Mouse (Mus musculus): ENCODE results near the gene Chic1. TPM values are rescaled to one million over a fixed set of nuclear protein-coding genes. Genes with fewer than 3 reads are reported as not detected.

Gene Chic1
- 0.72 and 1.0 TPM in 2 replicates for polyA plus RNA-seq (2012; rRNA removed)

DNA sequence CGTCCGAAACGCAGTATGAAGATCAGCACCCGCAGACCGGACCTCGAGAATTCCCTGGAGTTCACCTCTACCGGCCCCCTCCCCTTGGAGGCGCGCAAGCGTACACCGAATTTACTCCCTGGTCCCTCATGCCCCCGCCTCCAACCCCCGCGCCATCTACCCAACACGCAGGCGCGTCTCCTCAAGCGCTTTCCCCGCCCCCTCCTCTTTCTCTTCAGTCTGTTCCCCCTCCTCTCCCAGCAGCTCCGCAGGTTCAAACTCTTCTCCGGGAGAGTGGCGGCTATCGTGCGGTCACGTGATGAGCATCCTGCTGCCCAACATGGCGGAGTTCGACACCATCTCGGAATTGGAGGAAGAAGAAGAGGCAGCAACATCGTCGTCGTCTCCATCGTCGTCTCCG lies at the start of gene Chic1:
Gene Chic1, plus strand, starts transcription at position 190 of the 400 bp plus-strand sequence.
- DNase-seq (ENCODE audit: low read depth), result no peak

DNA sequence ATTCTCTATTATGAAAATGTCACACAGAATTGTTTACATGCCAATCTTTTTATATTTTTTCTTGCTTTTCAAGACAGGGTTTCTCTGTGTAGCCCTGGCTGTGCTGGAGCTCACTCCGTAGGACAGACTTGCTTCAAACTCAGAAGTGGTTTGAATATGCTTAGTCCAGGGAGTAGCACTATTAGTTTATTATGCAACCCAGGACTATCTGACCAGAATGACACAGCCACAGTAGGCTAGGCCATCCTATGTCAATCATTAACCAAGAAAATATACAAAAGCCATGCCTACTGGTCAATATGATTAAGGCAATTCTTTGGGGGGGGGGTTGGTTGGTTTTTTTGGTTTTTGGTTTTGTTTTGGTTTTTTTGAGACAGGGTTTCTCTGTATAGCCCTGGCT lies 48.0 kb upstream of the Chic1 start:
- no peak for DNase-seq (ENCODE audit: low read depth)

- no peak for DNase-seq (ENCODE audit: low read depth)
Measured at GRCm38 (mm10) chrX:103311723-103312122, 44.6 kb upstream of the Chic1 start.

GRCm38 (mm10) chrX:103314146-103314545 lies 42.1 kb upstream of the Chic1 start:
- DNase-seq (ENCODE audit: low read depth), result no peak

DNA sequence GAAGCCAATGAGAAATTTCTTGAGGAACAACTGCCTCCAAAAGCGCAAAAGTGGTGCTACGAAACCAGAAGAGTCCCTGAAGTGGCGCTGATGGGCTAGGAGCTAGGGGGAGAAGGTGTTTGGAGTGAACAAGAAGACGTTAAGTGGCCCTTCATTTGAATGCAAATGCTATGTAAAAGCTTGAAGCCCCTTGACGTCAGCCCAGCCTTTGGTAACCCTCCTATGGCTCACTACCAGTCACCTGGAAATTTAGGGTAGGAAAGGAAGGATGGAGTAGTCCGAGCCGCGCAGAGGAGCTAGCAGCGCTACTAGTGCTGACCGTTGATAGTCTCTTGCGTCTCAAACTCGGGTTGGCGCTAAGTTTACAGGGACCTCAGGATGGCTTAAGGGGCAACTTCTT lies 35.1 kb upstream of the Chic1 start, which contains the start of gene Cdx4:
Gene Cdx4, plus strand, starts transcription at position 253 of the 400 bp plus-strand sequence.
- DNase-seq (ENCODE audit: low read depth), result no peak

- DNase-seq (ENCODE audit: low read depth), result no peak
Measured at GRCm38 (mm10) chrX:103325900-103326299, 30.4 kb upstream of the Chic1 start.

GRCm38 (mm10) chrX:103329386-103329785 lies 26.9 kb upstream of the Chic1 start:
- no peak for DNase-seq (ENCODE audit: low read depth)

DNA sequence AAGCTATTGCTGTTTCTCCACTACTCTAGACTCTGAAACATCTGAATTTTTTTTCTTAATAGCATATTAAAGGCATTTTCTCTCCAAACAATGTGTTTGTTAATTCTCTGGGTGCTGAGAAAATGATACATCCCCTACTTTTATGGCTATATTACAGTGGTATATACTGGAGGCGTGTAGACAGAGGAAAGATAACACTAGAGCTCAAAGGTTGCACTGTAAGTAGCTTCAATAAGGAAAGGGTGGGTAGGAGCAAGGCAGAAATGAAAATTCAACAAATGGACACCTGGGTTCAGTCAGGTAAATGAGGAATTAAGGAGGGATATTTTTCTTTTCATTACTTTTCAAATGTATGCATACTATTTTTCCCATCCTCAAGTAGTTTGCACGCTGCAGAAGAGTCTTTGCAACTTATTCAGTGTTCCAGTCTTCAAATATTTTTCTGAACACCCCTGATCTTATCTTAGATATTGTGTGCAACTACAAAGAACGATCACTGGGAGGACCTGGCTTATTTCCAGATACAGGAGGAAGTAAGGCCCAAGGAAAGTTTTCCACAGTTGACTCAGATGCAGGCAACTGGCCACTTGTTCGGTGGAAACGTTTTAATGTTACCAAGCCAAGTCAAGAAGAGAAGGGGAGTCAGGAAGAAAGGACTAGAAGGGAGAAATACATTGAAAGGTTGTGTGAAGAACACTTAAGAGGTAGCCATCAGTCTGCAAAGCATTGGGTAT lies 25.0 kb upstream of the Chic1 start:
- DNase-seq (ENCODE audit: low read depth), result no peak

DNA sequence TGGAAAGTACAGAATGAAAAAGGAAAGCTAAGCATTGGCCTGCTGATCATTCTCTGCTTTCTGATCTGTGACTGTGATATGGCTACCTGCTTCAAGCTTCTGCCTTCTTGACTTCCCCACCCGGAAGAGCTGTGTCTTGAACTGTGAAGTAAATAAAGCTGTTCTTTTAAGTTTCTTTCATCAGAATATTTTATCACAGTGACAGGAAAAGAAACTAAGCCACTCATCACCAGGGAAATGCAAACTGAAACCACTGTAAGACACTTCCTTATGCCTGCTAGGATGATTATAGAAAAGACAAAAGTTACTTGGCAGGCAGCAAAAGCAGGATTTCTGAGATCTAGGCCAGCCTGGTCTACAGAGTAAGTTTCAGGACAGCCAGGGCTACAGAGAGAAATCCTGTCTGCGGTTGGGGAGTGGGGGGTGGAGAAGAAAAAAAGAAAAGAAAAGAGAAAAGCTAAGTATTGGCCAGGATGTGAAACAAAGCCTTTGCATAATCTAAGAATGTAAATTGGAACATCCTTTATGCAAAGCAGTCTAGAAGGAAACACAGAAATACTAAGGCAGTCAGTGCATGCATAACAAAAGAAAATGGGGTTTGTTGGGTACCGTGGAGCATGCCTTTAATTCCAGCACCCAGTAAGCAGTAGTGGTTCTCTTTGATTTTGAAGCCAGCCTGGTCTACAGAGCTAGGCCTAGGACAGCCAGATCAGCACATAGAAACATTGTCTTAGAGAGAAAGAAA lies 14.7 kb upstream of the Chic1 start:
- no peak for DNase-seq (ENCODE audit: low read depth)

DNA sequence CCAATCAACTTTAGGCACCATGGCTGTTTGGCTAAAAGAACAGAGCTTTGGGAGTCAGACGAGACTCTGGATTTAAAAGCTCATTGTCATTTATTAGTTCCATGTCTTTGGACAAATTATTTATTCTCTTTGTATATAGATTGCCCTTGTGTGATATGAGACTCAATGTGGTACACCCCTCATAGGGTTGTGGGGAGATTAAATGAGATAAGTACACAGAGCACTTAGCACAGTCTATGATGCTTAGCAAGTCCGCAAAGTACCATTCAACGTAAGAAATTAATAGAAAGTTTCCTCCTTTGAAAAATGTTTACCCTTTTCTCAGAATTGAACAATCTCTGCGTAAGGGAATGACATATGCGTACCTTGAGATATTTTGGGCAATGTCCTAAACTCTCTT lies 492 bp upstream of the Chic1 start:
- DNase-seq (ENCODE audit: low read depth), result no peak

DNA sequence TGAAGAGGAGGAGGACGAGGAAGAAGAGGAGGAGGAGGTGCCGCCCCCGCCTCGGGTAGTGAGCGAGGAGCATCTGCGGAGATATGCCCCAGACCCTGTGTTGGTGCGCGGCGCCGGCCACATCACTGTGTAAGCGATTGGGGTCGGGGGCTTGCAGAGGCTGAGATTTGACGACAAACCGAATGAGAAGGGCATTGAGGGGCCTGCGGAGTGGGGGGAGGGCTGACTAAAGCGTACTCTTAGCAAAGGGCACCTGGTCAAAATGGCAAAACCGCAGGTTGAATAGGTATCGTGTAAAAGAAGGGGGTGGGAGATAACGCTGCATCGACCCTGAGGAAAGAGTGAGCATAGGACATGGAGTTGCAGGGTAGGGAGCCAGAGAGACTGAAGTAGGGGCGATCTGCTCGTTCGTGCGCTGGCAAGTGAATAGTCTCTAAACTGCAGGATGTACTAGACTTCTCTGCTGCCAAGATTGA lies 523 bp downstream of the Chic1 start:
- no peak for DNase-seq (ENCODE audit: low read depth)

DNA sequence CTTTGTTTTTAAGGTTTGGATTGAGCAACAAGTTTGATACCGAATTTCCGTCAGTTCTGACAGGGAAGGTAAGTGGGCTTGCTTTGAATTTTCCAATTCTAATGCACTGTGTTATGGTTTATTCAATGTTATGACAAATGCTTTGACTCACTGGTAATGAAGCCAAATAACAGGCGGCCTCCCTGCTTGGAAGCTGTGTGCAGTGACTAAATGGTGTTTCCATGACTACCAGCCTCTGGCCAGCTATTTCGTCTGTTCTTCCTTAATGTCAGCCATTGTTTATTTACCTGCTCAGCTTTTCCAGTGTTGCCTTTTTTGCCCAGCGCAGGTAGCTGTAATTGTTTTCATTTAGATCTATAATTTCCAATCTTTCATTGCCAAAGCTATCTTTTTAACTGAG lies 9.9 kb downstream of the Chic1 start:
- DNase-seq (ENCODE audit: low read depth), result no peak

DNA sequence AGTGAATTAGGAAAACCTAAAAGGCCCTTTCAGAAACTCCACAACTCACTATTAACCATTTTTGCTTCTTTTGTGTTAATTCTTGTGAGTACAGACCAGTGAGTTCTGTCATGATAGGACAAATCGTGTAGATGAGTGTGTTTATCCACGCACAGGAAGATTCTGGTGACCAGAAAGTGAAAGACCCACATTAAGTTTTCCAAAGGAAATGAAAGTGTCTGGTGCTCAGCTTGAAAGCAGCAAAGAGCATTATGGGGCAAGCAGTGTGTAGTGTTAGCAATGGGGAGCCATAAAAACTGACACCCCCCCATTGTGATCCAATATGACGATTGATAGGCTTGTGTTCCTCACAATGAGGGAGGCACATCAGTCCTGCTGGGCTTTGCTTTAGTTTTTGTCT lies 12.4 kb downstream of the Chic1 start:
- no peak for DNase-seq (ENCODE audit: low read depth)

- no peak for DNase-seq (ENCODE audit: low read depth)
Measured at GRCm38 (mm10) chrX:103371221-103371620, 14.9 kb downstream of the Chic1 start.

DNA sequence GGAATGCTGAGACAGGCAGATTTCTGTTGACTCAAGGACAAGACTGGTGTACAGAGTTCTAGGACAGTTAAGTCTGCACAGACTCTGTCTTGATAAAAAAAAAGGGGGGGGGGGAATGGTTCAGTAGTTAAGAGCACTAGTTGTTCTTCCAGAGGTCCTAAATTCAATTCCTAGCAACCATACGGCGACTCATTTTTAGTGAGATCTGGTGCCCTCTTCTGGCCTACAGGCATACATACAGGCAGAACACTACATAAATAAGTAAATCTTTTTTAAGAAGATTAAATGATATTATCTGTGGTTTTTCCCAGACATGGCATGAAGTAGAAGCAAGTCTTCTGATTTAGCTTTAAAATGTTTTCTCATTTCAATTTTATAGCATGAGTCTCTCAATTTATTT lies 15.4 kb downstream of the Chic1 start:
- DNase-seq (ENCODE audit: low read depth), result no peak

GRCm38 (mm10) chrX:103374250-103374649 lies 18.0 kb downstream of the Chic1 start:
- no peak for DNase-seq (ENCODE audit: low read depth)

GRCm38 (mm10) chrX:103384528-103384927 lies 28.3 kb downstream of the Chic1 start:
- no peak for DNase-seq (ENCODE audit: low read depth)

GRCm38 (mm10) chrX:103388131-103388530 lies 31.9 kb downstream of the Chic1 start:
- DNase-seq (ENCODE audit: low read depth), result no peak

DNA sequence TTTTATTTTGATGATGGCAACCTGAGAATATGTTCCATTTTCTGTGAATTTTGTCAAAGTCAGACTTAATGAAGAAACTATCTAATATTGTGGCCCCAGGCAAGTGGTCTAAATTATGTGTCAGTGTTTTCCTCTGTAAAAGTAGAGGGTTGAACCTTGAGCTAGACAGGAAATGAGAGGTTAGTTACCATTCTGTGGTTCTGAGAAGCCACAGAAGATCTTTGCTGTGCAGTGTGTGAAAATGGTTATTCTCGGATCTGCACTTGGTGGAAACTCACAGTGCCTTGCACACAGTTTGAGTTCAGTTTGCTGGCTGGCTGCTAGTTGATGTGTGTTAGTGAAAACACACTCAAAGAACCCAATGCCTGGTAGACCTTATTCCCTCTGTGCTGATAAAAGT lies 37.6 kb downstream of the Chic1 start:
- DNase-seq (ENCODE audit: low read depth), result no peak

GRCm38 (mm10) chrX:103405021-103405420 lies 48.7 kb downstream of the Chic1 start:
- no peak for DNase-seq (ENCODE audit: low read depth)

DNA sequence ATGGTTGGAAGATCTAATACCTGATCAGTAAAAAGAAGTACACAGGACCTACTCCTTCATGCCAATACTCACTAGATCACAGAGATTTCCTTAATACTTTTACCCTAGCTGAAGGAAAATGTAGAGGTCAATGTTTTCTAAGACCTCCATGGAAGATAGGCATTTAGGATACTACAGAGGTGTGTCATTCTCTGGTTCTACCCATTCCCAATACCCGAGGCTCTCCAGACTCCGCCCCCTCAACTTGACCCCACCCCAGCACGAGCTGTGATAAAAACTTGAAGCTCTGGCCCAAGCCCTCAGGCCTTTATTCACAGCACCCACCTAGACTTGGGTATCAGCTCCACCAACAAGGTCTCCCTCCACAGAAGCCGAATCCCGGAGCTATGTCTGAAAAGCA lies 57.9 kb downstream of the Chic1 start, which contains the start of gene Tsx:
Gene Tsx, plus strand, starts transcription at position 301 of the 400 bp plus-strand sequence.
- no peak for DNase-seq (ENCODE audit: low read depth)

GRCm38 (mm10) chrX:103421710-103422109 lies 65.4 kb downstream of the Chic1 start, which contains the start of gene Gm26992:
TSS of gene Gm26992 (plus strand) at chrX:103422010.
- no peak for DNase-seq (ENCODE audit: low read depth)

DNA sequence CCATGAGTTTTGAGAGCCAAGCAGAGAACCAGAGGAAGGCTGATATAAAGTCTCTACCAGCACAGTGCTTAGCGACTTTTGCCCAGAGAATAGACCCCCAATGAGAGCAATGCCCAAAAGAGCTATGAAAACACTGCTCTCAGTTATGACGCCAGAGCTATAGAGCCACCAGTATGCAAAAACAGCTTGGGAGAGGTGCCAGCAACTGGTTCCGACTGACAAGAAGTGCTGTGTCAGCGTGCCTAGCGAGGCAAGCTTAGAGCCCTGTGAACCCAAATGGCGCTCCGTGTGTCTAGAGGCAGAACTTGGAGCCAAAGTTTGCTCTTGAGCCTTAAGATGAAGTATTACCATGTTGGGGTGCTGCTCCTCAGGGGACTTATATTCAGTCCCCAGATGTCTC lies 71.4 kb downstream of the Chic1 start:
- DNase-seq (ENCODE audit: low read depth), result no peak

Measured in gonadal fat pad, adult 2 months (tissue).